14 mouse cellular contexts compared by ENCODE assay signal in the genomic region with DNA sequence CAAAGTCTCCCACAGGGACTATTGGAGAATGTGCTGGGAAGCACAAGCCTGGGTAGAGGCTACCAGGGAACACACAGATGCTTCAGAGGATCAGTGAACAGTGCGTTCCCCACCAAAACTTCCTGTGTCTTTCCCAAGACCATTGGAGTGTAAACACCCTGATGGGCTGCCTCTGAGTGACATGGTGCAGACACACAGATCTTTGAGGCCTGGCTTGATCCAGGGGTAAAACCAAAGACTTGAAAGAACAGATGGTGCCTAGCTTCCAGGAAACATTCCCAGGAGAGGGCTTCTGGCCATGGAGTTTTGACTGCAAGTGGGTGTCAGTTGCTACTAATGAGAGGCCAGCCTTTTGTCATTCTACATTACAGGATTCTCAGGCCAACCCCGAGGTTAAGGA.
"Had no signal": no experiment of that assay in that cellular context is flagged by ENCODE, and none has a peak within 500 bp of the region (broad histone marks: within the 10 kb centered on the region; RNA-seq: fewer than 3 reads in every experiment).

No protein-coding gene starts in this region.

- H3K4me3 ChIP-seq: intestine, embryonic 15.5 days; limb, embryonic 10.5 days; limb, embryonic 13.5 days; lung, embryonic 15.5 days had no signal

- H3K27me3 ChIP-seq: intestine, embryonic 15.5 days; limb, embryonic 13.5 days; lung, embryonic 15.5 days had no signal

- H3K9ac ChIP-seq: intestine, embryonic 15.5 days; limb, embryonic 13.5 days; lung, embryonic 15.5 days had no signal

- H3K27ac ChIP-seq: intestine, embryonic 15.5 days; limb, embryonic 10.5 days; limb, embryonic 13.5 days; lung, embryonic 15.5 days had no signal

- ATAC-seq: intestine, embryonic 15.5 days had no signal

- DNase-seq: kidney, adult 18-20 months; kidney, adult 9 months; kidney, postnatal 14 days; kidney, postnatal 4 days; lung, postnatal 14 days; lung, postnatal 4 days; midbrain, embryonic 14.5 days; thymus, adult 18-20 months; thymus, postnatal 36 days had no signal

- H3K9me3 ChIP-seq: intestine, embryonic 15.5 days; limb, embryonic 10.5 days; limb, embryonic 13.5 days; lung, embryonic 15.5 days had no signal

- H3K36me3 ChIP-seq: intestine, embryonic 15.5 days; limb, embryonic 10.5 days; limb, embryonic 13.5 days; lung, embryonic 15.5 days had no signal

- H3K4me1 ChIP-seq: intestine, embryonic 15.5 days; lung, embryonic 15.5 days had no signal

- H3K4me2 ChIP-seq: intestine, embryonic 15.5 days; limb, embryonic 13.5 days; lung, embryonic 15.5 days; midbrain, embryonic 11.5 days had no signal
